Mouse (Mus musculus) ZHBTc4 (cell line): Measurements from ENCODE around the gene Polr2c.

Experiments
- DNase-seq: peaks from one replicate; pipeline ENCODE4 v3.0.0-alpha.2; 2011; ENCODE audit warnings: low read depth, low spot score

Gene Polr2c

GRCm38 (mm10) chr8:94880742-94881141 is 23.5 kb downstream of the Polr2c start:
- no peak for DNase-seq

DNA sequence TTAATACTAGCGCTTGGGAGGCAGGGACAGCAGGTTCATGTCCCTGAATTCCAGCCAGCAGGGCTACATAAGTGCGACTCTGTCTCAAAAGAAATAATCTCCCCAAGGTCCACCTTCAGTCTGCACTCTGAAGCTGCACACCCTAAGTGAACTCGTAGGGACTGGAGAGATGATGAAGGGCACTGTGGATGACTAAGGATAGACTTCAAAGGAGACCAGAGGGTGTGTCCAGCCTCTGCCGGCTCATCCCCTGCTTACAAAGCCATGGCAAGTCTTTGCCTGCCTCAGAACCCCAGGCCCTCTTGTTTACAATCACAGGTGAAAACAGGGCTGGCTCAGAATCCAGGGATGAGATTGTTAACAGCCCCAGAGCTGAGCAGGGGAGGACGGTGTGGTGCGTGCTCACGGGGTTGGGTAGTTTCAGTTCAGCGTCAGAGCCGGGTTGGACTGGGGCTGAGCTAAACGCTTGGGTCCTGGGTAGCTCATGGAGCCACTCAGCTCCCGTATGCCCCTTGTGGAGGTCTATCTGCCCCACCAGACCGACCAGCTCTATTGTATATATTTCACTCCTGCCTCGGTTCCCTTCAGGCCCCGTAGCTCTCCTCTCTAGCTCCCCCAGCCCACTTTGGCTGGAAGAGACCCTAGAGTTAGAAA is 31.3 kb downstream of the Polr2c start:
- no peak for DNase-seq

GRCm38 (mm10) chr8:94892917-94893316 is 35.7 kb downstream of the Polr2c start:
- no peak for DNase-seq

GRCm38 (mm10) chr8:94899262-94899661 is 42.0 kb downstream of the Polr2c start:
- peak; percentile 87 for DNase-seq

DNA sequence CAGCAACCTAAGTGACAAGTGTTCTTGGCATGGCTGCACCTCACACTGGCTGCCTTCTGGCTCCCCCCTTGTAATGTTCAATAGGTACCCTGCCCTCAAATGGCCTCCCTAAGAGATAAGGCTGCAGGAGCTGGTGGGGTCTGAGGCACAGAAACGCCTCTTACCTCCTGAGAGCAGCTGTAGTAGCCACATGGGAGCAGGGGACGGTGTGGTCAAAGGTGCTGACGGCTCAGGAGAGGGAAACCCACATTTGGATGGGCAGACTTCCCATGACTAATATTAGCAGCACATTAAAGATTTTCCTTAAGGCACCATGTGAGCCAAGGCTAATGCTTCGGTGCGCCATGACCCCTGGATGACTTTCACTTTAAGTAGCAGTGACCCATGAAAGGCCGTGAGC is 43.4 kb downstream of the Polr2c start:
- no peak for DNase-seq

DNA sequence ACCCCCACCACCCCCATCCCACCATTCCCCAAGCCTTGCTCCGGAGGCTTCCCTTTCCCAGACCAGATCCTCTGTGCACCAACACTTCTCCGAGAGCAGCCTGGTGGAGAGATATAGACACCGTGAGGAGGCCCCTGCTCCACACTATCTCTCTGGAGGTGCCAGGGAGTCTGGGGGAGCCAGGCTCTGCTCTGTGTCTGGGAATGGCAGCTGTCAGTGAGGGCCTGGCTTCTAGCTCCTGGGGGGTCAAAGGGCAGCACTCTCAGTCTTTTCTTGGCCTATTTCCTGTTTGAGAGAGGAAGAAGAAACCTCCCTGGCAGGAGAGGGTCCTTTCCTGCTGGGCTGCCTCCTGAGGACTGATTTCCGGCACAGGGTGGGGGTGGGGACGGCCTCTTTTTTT is 43.8 kb downstream of the Polr2c start:
- DNase-seq = peak; percentile 16

DNA sequence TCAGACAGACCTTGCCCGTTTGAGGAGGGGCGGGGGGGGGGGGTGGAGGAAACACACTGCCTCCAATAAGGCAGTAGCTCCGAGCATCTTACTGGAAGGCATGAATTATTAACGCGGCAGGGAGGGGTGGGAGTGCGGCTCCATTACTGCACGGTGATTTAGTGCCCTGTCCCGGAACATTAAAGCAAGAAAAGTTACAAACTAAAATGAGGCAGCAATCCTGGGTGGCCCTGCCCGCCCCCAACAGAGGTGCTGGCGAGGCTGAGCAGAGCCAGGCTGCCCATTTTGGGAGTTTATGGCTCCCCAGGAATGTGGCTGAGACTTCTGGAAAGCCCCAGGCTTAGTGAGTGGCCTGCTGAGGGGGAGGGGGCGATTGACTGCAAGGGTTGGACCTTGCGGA is 46.5 kb downstream of the Polr2c start:
- no peak for DNase-seq

DNA sequence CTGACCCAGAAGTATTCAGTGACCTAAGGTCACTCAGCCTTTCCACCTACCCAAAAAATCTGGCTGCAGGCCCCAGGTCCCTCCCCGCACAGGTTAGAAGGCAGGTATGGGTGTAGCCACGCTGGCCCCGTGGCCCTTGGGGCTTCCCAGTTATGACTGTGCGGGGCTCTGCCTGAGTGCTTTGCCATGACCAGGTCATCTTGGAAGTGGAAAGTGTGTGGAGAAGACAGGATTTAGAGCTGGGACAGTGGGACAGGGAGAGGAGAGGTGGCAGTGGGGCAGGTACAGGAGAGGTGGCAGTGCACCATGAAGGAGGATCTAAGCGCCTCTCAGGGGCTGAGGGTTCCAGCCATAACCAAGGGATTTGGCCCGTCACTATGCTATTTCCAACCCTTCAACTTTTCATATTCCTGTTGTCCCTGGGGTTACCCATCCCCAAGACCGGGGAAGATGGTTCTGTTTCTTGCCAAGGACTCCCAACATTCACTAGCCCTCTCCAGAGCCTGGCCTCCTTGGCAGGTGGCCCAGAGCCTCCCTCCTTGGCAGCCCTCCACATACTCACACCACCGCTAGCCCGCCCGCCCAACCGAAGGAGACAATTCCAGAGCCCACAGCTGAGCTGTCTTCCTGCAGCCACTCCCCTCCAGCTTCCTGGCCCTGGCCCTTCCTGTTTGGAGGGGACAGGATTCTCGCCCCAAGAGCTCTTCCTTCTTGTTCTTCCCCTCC is 47.4 kb downstream of the Polr2c start:
- DNase-seq = no peak

- no peak for DNase-seq
Observed at GRCm38 (mm10) chr8:94907591-94908300, 50.5 kb downstream of the Polr2c start.

DNA sequence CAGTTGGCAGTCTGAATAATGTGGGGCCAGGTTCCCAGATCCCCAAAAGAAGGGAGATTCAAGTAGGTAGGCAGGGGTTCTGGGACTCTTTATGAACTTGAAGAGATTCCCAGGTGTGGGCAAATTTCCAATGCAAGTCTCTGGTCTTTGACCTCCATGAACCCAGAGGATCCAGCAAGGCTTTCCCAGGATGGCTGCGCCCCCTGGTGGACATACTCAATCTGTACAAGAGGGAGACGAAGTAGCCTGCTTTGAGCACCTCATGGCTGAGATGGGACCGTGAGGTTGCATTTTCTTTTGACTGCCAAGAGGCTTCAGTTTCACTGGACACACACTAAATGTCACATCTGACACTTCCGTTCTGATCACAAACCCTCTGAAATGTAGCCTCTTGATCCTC is 51.6 kb downstream of the Polr2c start:
- peak; percentile 90 for DNase-seq

GRCm38 (mm10) chr8:94913061-94913660 is 55.9 kb downstream of the Polr2c start:
- peak; percentile 95 for DNase-seq

- no peak for DNase-seq
Observed at GRCm38 (mm10) chr8:94914256-94914655, 57.0 kb downstream of the Polr2c start.

GRCm38 (mm10) chr8:94914701-94915101 is 57.5 kb downstream of the Polr2c start:
- DNase-seq = no peak

DNA sequence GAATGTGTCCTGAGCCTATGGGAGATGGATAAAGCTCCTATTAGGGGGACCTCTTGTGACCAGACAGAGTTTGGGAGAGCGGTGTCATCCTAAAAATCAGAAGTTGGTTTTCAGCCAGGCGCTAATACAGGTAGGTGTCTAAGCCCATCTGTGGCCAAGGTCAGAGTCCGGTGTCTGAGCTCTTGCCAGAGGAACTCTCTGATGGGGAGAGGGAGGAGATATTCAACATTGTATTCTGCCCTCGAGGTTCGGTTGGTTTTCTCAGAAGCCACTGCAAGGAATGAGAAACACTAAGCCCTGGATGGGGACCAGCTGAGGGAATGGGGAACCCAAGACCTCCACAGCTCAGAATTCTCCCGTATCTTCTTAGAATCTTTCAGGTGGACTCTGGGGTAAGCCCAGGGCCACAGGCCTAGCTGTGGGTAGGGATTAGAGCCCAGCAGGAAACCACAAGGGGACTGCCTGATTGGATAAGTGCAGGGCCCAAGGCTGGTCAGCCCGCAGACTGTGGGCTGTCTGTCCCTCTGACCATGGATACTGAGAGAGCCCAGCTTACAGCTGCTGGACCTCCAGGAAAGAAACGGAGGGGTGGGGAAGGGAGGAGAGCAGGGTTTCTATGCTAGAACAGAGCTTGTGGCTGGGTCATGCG is 59.2 kb downstream of the Polr2c start:
- no peak for DNase-seq

DNA sequence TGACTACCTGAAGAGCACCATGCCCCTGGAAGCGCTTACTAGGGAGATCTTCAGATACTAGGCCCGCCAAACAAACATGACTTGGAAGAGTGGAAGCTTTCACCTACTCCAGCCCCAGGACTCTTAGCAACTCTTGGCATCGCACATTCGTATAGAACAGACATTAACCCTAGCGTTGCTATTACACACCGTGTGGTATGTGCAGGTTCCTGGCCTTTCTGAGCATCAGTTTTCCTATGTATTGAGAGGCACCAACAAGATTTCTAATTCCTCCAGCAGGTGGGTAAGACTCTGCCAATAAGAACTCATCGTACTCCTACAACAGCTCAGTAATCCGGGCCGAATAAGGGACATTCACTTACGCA is 59.7 kb downstream of the Polr2c start:
- DNase-seq = no peak

- peak; percentile 97 for DNase-seq
Observed at GRCm38 (mm10) chr8:94917352-94917751, 60.1 kb downstream of the Polr2c start.

DNA sequence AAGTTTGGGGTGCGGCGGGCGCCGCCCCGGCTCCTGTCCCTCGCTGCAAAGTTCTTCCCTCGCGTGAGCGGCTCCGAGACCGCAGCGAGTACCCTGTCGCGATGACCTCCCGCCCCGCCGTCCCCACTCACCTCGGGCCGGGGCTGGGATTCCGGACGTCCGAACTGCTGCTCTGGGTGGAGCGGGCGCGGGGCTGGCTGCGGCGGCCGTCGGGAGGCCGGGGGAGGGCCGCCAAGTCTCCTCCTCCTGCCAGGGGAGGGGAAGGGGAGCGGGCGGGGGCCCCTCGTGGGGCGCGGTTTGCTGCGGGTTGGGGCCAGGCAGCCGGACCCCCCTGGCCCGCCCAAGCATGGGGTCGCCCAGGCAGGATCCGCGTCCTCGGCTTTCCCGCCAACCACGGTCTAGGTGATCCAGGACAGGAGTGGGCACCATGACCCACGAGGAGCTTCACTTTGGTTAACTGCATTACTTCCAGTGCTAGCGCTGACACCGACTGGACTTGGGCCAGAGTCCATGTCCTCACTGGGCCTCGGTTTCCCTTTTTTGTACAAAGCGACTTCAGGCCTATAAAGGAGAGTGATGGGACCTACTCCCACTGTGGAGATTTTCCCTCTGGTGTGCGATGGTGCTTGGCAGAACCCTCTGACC is 60.7 kb downstream of the Polr2c start, which contains the start of gene Ccdc102a:
TSS of gene Ccdc102a (minus strand) at position 248 of the 645 bp plus-strand sequence.
- peak; percentile 16 for DNase-seq

- no peak for DNase-seq
Observed at GRCm38 (mm10) chr8:94919256-94919655, 62.0 kb downstream of the Polr2c start.

DNA sequence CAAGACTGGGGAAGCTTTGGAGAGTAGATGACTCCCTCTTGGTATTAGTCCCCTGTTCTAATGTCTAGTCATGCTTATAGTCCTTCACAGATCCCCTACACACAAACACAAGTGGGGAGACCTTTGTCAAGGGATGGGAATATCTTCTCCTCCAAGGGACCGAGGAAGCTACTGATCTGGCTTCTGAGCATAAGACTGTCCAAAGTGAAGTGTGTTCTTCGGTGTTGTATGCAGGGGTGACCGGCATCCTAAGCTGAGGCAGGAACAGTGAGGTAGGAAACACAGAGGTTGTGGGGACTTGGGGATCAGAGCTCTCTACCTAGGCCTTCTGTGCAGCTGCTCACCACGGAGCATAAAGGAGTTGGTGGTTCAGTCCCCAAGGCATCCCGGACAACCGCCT is 64.9 kb downstream of the Polr2c start:
- DNase-seq = no peak

GRCm38 (mm10) chr8:94922602-94923001 is 65.4 kb downstream of the Polr2c start:
- DNase-seq = peak; percentile 73
